Mouse (Mus musculus) thymus, adult 2 months (tissue): Measurements from ENCODE around the gene Pcsk6.

Source experiments
- CTCF ChIP-seq: fragments of 200-500 bp; IDR thresholded peaks from 2 replicates; pipeline ENCODE4 v1.5.1; 2012; ENCODE audit warnings: mild to moderate bottlenecking, control low read depth, low read length, moderate library complexity, borderline replicate concordance; ENCODE audit not compliant: control insufficient read depth, poor library complexity, insufficient read depth; ENCODE audit errors: extremely low read depth
- POLR2A ChIP-seq: fragments of 200-500 bp; IDR thresholded peaks from 2 replicates; pipeline ENCODE4 v1.6.1; 2012; ENCODE audit warnings: mild to moderate bottlenecking, low read length, control low read depth, moderate library complexity; ENCODE audit not compliant: control insufficient read depth, poor library complexity, insufficient read depth; ENCODE audit errors: extremely low read depth

GRCm38 (mm10) chr7:66044617-66045016 lies 183.1 kb downstream of the Pcsk6 start:
- TF ChIP-seq POLR2A = no peak
- no peak for TF ChIP-seq CTCF
